Mouse (Mus musculus) lung, embryonic 15.5 days (tissue): ENCODE results near the gene Tspan18. TPM values are rescaled to one million over a fixed set of nuclear protein-coding genes. Genes with fewer than 3 reads are reported as not detected.

Source experiments
- ATAC-seq: fragments of 200-750 bp; cut with Nextera tagmentation; 2 replicates; pipeline ENCODE4 v1.8.0; 2017; ENCODE audit warnings: moderate number of reproducible peaks, borderline replicate concordance; ENCODE audit not compliant: low FRiP score, low TSS enrichment; ENCODE audit errors: extremely low read depth
- H3K27ac ChIP-seq: fragments of 300-500 bp; sonication (generic); 2 replicates; pipeline ENCODE4 v1.5.1; 2015; ENCODE audit warnings: moderate library complexity, mild to moderate bottlenecking, inconsistent platforms
- H3K27me3 ChIP-seq: fragments of 300-500 bp; sonication (generic); 2 replicates; pipeline ENCODE4 v1.6.1; 2015; ENCODE audit warnings: inconsistent platforms
- H3K36me3 ChIP-seq: fragments of 300-500 bp; sonication (generic); 2 replicates; pipeline ENCODE4 v1.6.1; 2015; ENCODE audit warnings: inconsistent platforms
- H3K4me1 ChIP-seq: fragments of 300-500 bp; sonication (generic); 2 replicates; pipeline ENCODE4 v1.6.1; 2015; ENCODE audit warnings: inconsistent platforms
- H3K4me2 ChIP-seq: fragments of 300-500 bp; sonication (generic); 2 replicates; pipeline ENCODE4 v1.6.1; 2015; ENCODE audit warnings: inconsistent platforms, mild to moderate bottlenecking, moderate library complexity
- H3K4me3 ChIP-seq: fragments of 300-500 bp; sonication (generic); 2 replicates; pipeline ENCODE4 v1.5.1; 2015; ENCODE audit warnings: mild to moderate bottlenecking, inconsistent platforms
- H3K9ac ChIP-seq: fragments of 300-500 bp; sonication (generic); 2 replicates; pipeline ENCODE4 v1.6.1; 2015; ENCODE audit warnings: inconsistent platforms
- H3K9me3 ChIP-seq: fragments of 300-500 bp; sonication (generic); 2 replicates; pipeline ENCODE4 v1.6.1; 2016; ENCODE audit warnings: inconsistent platforms
- WGBS: fragments of 180-500 bp; shearing (Covaris S2); methylation state at CpG from one replicate; pipeline ENCODE4 v1.1.7; 2015; 5-methylcytosine and 5-hydroxymethylcytosine counted together
- polyA plus RNA-seq: library from polyadenylated mRNA; unstranded; fragments of >200 nt; fragmentation: Nextera tagmentation; extraction: Ambion mirVana; gene quantifications from 2 replicates; pipeline ENCODE4 v1.2.1, GENCODE M21; 2015

Tspan18 gene
- polyA plus RNA-seq, 1 experiment from 2014 or later: 29.0 TPM

DNA sequence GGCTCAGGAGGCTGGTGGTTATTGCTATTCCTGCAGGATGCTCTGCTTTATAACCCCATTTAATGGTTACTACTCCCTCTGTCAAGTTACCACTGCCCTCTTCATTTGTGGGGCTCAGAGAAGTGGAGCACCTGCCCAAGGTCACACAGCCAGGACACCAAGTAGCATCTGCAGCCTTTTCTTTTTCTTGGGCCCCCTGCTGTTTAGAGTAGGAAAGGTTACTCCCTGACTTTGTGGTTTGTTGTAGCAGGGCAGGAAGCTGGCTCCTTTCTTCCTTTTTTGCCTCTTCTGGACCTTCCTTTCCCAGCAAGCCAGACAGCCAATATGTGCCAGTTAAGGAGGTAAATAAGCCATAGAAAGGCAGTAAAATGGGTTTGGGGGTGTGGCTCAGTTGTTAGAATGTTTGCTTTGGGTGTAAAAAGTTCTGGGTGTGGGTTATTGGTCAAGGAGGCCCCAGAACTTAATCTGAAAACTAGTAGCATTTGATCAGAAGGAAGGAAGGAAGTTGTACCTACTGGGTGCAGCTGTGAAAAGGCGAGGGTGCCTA is 179.7 kb downstream of the Tspan18 start:
- WGBS: 67% methylated on average over 1 of the region's 1 CpGs
- no peaks in the 10 kb centered on the region for H3K4me1 ChIP-seq

DNA sequence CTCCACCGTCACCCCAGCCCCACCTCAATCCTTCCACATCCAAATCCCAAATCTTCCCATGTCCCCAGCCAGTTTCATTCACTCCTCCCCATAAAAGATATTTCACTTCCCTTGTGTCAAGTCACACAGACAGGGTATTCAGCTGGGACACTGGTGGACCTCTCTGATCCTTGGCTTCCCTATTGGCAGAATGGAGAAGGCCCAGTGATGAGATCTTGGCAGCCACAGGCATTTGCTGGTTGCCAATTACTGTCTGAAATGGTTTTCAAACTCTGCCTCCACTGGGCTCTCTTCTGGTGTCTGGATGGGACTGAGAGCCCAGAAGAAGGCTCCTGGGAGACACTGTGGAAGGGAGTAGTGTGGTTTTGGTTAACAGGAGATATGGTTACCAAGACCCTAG is 180.5 kb downstream of the Tspan18 start:
- WGBS: 93% methylated on average over 1 of the region's 1 CpGs

More for the DNA sequence above, 179.7 kb downstream of the Tspan18 start:
- H3K9ac ChIP-seq: no peak overlapping the region
- H3K27ac ChIP-seq: no peak overlapping the region
- no peak overlapping the region for H3K4me3 ChIP-seq
- H3K4me2 ChIP-seq: no peak overlapping the region
- H3K27me3 ChIP-seq: no peaks in the 10 kb centered on the region
- no peak for ATAC-seq
- H3K9me3 ChIP-seq: no peaks in the 10 kb centered on the region
- H3K36me3 ChIP-seq: no peaks in the 10 kb centered on the region

DNA sequence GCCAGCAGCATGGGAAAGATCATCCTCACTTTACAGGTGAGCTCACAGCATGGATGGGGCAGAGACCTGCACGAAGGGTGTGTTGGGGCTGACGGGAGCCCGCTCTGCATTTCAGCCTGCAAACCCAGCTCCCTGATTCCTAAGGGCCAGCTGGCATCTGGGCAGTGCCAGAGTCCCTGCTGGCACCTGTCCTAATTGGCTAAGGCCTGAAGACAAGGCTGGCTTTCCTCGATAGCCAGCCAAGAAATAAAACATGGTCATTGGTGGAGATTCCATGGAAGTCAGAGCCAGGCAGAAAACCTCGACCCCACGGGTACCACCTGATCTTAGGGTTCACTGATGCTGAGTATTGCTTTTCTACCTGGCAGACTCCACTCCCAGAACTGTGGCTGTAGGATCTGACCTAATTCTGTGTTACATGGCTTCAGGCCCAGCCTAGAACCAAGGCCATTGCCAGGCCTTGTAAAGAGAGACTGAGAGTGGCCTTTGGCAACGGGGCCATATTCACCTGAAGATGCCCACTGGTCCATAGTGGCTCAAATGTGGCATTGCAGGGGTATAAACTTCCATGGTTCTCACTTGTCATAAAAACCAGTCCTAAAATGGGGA is 181.3 kb downstream of the Tspan18 start:
- Histone ChIP-seq H3K27me3 (no peaks in the 10 kb centered on the region), H3K27ac (no peak overlapping the region), H3K36me3 (no peaks in the 10 kb centered on the region), H3K4me3 (no peak overlapping the region), H3K4me2 (no peak overlapping the region), H3K4me1 (no peaks in the 10 kb centered on the region), H3K9me3 (no peaks in the 10 kb centered on the region), H3K9ac (no peak overlapping the region)
- WGBS: 75% methylated on average over 7 of the region's 7 CpGs
- no peak for ATAC-seq

More for the DNA sequence above, 180.5 kb downstream of the Tspan18 start:
- Histone ChIP-seq H3K27me3 (no peaks in the 10 kb centered on the region), H3K4me3 (no peak overlapping the region), H3K27ac (no peak overlapping the region), H3K9me3 (no peaks in the 10 kb centered on the region), H3K9ac (no peak overlapping the region), H3K36me3 (no peaks in the 10 kb centered on the region), H3K4me1 (no peaks in the 10 kb centered on the region), H3K4me2 (no peak overlapping the region)
- ATAC-seq: no peak

DNA sequence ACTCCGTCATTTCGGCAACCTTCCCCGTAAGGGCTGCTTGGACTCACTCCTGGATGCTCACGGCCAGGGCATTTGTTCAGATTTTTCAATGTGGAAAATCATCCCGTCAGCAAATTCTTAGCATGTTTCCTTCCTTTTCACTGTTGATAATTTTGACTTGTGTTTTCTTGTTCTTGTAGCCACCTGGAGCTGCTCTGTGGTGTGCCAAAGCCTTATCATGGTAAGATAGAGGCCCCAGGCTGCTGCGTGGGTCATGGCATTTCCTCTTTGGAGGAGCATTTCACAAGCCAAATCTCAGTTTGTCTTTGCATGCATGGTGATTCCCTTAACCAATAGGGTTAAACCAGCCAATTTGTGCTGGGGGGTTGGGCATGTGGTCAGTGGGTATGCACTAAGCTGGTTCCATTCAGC is 182.1 kb downstream of the Tspan18 start:
- Histone ChIP-seq H3K27ac (no peak overlapping the region), H3K4me3 (no peak overlapping the region), H3K36me3 (no peaks in the 10 kb centered on the region), H3K4me1 (no peaks in the 10 kb centered on the region), H3K9me3 (no peaks in the 10 kb centered on the region), H3K4me2 (no peak overlapping the region), H3K9ac (no peak overlapping the region), H3K27me3 (no peaks in the 10 kb centered on the region)
- WGBS: 66% methylated on average over 6 of the region's 6 CpGs
- ATAC-seq: no peak

Other genes starting within 250 kb of the Tspan18 start
- 24.9 and 29.7 TPM in 2 replicates for gene Trp53i11, start 147.0 kb downstream of the Tspan18 start, polyA plus RNA-seq
- 50.3 and 59.2 TPM in 2 replicates for gene Cd82, start 128.6 kb upstream of the Tspan18 start, polyA plus RNA-seq
- not detected in 2 replicates for gene Gm10803, start 226.1 kb upstream of the Tspan18 start, polyA plus RNA-seq